Mouse (Mus musculus) T-helper 2 cell (primary cell): Measurements from ENCODE around the gene Olfr133.
"Not testable (repeated sequence)": the region's sequence is repeated elsewhere in the genome, so short reads cannot be mapped to it uniquely, and the experiment has no call there.

Source experiments
- in situ Hi-C: fragments of 300-600 bp; cut with MboI, MseI; formaldehyde crosslinking; loops from one replicate; pipeline ENCODE4 v1.15.1; 2025; ENCODE audit warnings: high pct_unique_total_duplicates

The Olfr133 gene

GRCm38 (mm10) chr17:38144981-38145380 is at the start of gene Olfr133:
Olfr133 (plus strand) TSS chr17:38145281.
- in situ Hi-C loops, result no loop called here

- in situ Hi-C loops, result not testable (repeated sequence)
Observed at GRCm38 (mm10) chr17:38124199-38124598, 20.9 kb upstream of the Olfr133 start.

GRCm38 (mm10) chr17:38125371-38125770 is 19.7 kb upstream of the Olfr133 start:
- in situ Hi-C loops, result not testable (repeated sequence)

- in situ Hi-C loops, result no loop called here
Observed at GRCm38 (mm10) chr17:38134426-38134825, 10.7 kb upstream of the Olfr133 start, which contains the start of gene Olfr132. Olfr132 (minus strand) TSS chr17:38134526.

GRCm38 (mm10) chr17:38171088-38171487 is 26.0 kb downstream of the Olfr133 start, which contains the start of gene Olfr134:
Olfr134 (plus strand) TSS chr17:38171388.
- in situ Hi-C loops, result no loop called here
